Mouse (Mus musculus) G1E-ER4 (cell line): ENCODE data around the gene Lin54. TPM values are rescaled to one million over a fixed set of nuclear protein-coding genes. Genes with fewer than 3 reads are reported as not detected.

Experiments
- GATA1 ChIP-seq: IDR thresholded peaks from one replicate; pipeline ENCODE4 v1.8.0; 2012; ENCODE audit warnings: low read length, inconsistent platforms
- polyA plus RNA-seq: library from polyadenylated mRNA; stranded (reverse); fragments of >175 nt; gene quantifications from 2 replicates; pipeline ENCODE4 v1.2.3, GENCODE M21; 2012

The Lin54 gene
- polyA plus RNA-seq, 1 experiment: 2.1 TPM

GRCm38 (mm10) chr5:100408485-100408884 lies 92.0 kb downstream of the Lin54 start:
- TF ChIP-seq GATA1: peak; percentile 7

- TF ChIP-seq GATA1: no peak
These were observed 103.7 kb downstream of the Lin54 start for GRCm38 (mm10) chr5:100396753-100397152.

GRCm38 (mm10) chr5:100393681-100394080 lies 106.8 kb downstream of the Lin54 start:
- TF ChIP-seq GATA1: no peak

- no peak for TF ChIP-seq GATA1
These were observed 107.9 kb downstream of the Lin54 start for GRCm38 (mm10) chr5:100392436-100392955.

Other genes with a start within 250 kb of the Lin54 start
- 134 and 159 TPM in 2 replicates for gene Sec31a, start 84.4 kb downstream of the Lin54 start, polyA plus RNA-seq
- 4.7 and 21.6 TPM in 2 replicates for gene Cops4, start 17.7 kb upstream of the Lin54 start, polyA plus RNA-seq
- gene Plac8, start 71.6 kb upstream of the Lin54 start, polyA plus RNA-seq: not detected in 2 replicates
- 52.6 and 69.9 TPM in 2 replicates for gene Coq2, start 174.5 kb upstream of the Lin54 start, polyA plus RNA-seq
- gene Hpse, start 219.1 kb upstream of the Lin54 start, polyA plus RNA-seq: not detected in 2 replicates